Mouse (Mus musculus) C2C12 (cell line): ENCODE results near the gene Irf2.

ENCODE experiments used
- CTCF ChIP-seq: IDR thresholded peaks from one replicate; pipeline ENCODE4 v1.5.1; 2011; ENCODE audit not compliant: control insufficient read depth, insufficient read depth, insufficient read length
- MAX ChIP-seq: IDR thresholded peaks from one replicate; pipeline ENCODE4 v1.6.1; 2011; ENCODE audit warnings: mild to moderate bottlenecking, control low read depth

- no peak for TF ChIP-seq CTCF
- no peak for TF ChIP-seq MAX
Observed at GRCm38 (mm10) chr8:46691360-46691759, 48.2 kb upstream of the Irf2 start.
